ENCODE assay signal across 17 mouse cellular contexts in the genomic region with DNA sequence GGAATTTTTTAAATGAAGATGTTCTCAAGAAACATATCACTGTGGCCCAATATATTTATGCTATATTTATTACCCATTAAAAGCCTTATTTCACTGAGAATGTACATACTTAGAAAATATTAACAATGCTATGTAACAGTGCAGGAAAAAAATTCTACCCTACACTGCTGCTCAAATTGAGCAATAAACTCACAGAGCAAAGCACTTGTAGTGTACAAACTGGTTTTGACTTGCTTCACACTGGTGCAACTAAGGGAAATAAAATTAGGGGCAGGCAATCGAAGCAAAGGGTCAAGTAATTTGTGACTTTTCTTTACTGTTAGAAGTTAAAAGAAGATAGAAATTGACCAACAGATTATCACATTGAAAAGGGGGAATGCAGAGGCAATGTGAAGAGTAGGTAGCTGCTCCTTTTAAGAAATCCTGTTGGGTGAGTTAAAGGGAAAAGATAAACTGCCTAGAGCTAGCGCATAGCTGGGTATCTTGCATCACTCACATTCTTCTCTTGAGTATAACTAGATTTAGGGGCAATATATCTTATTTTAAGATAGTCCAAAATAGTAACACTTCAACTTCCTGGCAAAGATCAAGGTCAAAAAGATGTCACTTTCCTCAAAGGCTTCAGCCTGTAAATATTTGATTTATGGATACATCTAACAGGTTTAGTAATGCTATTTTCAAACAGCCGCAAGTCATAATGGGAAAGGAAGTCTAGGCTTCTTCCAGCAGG.
DNase-seq lines count a peak whose midpoint lies in the region; TF ChIP-seq lines count a peak whose summit lies in the region.
"Had no signal": no experiment of that assay in that cellular context is flagged by ENCODE, and none has a peak within 500 bp of the region (broad histone marks: within the 10 kb centered on the region; RNA-seq: fewer than 3 reads in every experiment).

No protein-coding gene starts in this region.

- peak overlapping the region; percentile 70 for H3K27ac ChIP-seq in heart, adult 2 months
- no peak overlapping the region for H3K27ac ChIP-seq in kidney, adult 2 months (ENCODE audit: insufficient read depth, low read depth, low read length)
- H3K27ac ChIP-seq: embryonic facial prominence, embryonic 13.5 days; hindbrain, embryonic 14.5 days; left cerebral cortex, adult 2 months; limb, embryonic 10.5 days had no signal

- peaks cover 4% of the 10 kb centered on the region for H3K4me1 ChIP-seq in heart, adult 2 months (ENCODE audit: control insufficient read depth, insufficient read depth, low read length)
- peaks cover 3% of the 10 kb centered on the region; the same call in 1 of the 2 replicates for H3K4me1 ChIP-seq in kidney, adult 2 months (ENCODE audit: control insufficient read depth, insufficient read depth, low read length)
- H3K4me1 ChIP-seq: embryonic facial prominence, embryonic 13.5 days; limb, embryonic 10.5 days had no signal

- no peak overlapping the region for H3K4me3 ChIP-seq in heart, adult 2 months
- H3K4me3 ChIP-seq in kidney, adult 2 months (ENCODE audit: insufficient read depth, low read depth, low read length) = no peak overlapping the region
- H3K4me3 ChIP-seq: embryonic facial prominence, embryonic 13.5 days; left cerebral cortex, adult 2 months; limb, embryonic 10.5 days had no signal

- no peaks in the 10 kb centered on the region for H3K79me2 ChIP-seq in heart, adult 2 months (replicated peaks; ENCODE audit: control insufficient read depth, insufficient read depth, low read length)

- H3K27me3 ChIP-seq in heart, adult 2 months (ENCODE audit: control insufficient read depth, insufficient read depth, low read length) = no peaks in the 10 kb centered on the region
- no peaks in the 10 kb centered on the region for H3K27me3 ChIP-seq in kidney, adult 2 months (replicated peaks; ENCODE audit: control insufficient read depth, insufficient read depth, low read length)
- H3K27me3 ChIP-seq: embryonic facial prominence, embryonic 13.5 days had no signal

- DNase-seq in heart, adult 2 months = no peak
- DNase-seq in heart, postnatal 14 days = no peak
- peak; percentile 8 for DNase-seq in kidney, adult 2 months
- DNase-seq in kidney, postnatal 36 days = no peak
- DNase-seq in lung, postnatal 36 days = peak; percentile 20
- DNase-seq in lung, postnatal 14 days = no peak
- peak; percentile 11 for DNase-seq in mesoderm, embryonic 11.5 days (ENCODE audit: low read depth, low spot score)
- no peak for DNase-seq in left cerebral cortex, postnatal 14 days (ENCODE audit: low spot score in 2 of 2)
- DNase-seq: cerebellum, adult 11 months; cerebellum, postnatal 10 days; liver, postnatal 0 days; right cerebral cortex, postnatal 25 days; thymus, postnatal 36 days had no signal

- WGBS in heart, adult 2 months = 61% methylated on average over 3 of the region's 3 CpGs
- 54% methylated on average over 3 of the region's 3 CpGs for WGBS in kidney, adult 2 months

- TF ChIP-seq POLR2A in heart, adult 2 months (IDR thresholded peaks at IDR 0.05; ENCODE audit: insufficient read depth, low read depth, low read length) = no peak
- TF ChIP-seq POLR2A in kidney, adult 2 months (IDR thresholded peaks at IDR 0.05; ENCODE audit: low read depth, low read length) = no peak

- intact Hi-C loops in heart, adult 2 months (cut with DNase I) = loop anchor here (5.0 kb wide), 1 partner anchor 42 kb away; no protein-coding TSS in a partner anchor
- intact Hi-C loops in heart, postnatal 14 days (cut with DNase I) = no loop called here
- intact Hi-C loops in left cerebral cortex, postnatal 14 days (cut with DNase I) = no loop called here

- no peak overlapping the region for H3K9ac ChIP-seq in heart, adult 2 months (ENCODE audit: low read depth, low read length)
- H3K9ac ChIP-seq: embryonic facial prominence, embryonic 13.5 days; hindbrain, embryonic 14.5 days; liver, postnatal 0 days had no signal

- peaks cover 27% of the 10 kb centered on the region for H3K36me3 ChIP-seq in heart, adult 2 months (ENCODE audit: control insufficient read depth, insufficient read depth, low read length)
- no peaks in the 10 kb centered on the region for H3K36me3 ChIP-seq in kidney, adult 2 months (ENCODE audit: control insufficient read depth, insufficient read depth, low read length)
- H3K36me3 ChIP-seq: limb, embryonic 10.5 days had no signal

- TF ChIP-seq EP300 in heart, adult 2 months (IDR thresholded peaks at IDR 0.05; ENCODE audit: insufficient read depth, low read depth, low read length) = no peak

- no peak for TF ChIP-seq CTCF in heart, adult 2 months (IDR thresholded peaks at IDR 0.05)
- TF ChIP-seq CTCF in kidney, adult 2 months (conservative IDR thresholded peaks at IDR 0.05; ENCODE audit: insufficient read depth, insufficient read length, low read depth, low read length) = no peak

Comparison
In these comparisons a context has a peak if more than half of its experiments do, and no peak if none do; other contexts are left out.
1. DNase-seq: peak in kidney, adult 2 months (single experiment), lung, postnatal 36 days (single experiment) and mesoderm, embryonic 11.5 days (single experiment); none in heart, adult 2 months (0 of 2), heart, postnatal 14 days (0 of 2), kidney, postnatal 36 days (0 of 2), lung, postnatal 14 days (single experiment) and left cerebral cortex, postnatal 14 days (0 of 2).